Mouse (Mus musculus) c-Kit-positive CD71-positive TER-119-negative erythroid progenitor cells, embryonic 14.5 days (primary cell): ENCODE measurements around the gene Ski.

Experiments
- DNase-seq: peaks from one replicate; pipeline ENCODE4 v3.0.0-alpha.2; 2013; ENCODE audit warnings: low read depth

Ski gene

DNA sequence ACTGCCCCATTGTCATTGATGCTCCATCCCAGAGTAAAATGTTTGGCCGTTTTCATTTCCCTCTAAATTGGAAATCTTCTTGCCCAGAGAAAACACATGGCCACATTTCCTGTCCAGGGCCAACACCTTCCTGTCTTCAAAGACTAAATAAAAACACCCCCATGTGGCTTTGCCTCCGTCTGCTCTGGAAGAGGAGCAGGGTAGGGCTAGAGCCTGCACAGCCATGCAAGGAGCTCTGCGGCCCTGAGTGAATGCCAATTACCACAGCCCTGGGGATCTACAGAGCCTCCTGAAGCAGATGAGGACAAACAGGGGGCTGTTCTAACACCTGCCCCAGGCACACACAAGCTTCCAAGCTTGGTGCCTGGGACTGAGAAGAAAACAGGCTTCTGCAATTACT lies 46.2 kb downstream of the Ski start:
- DNase-seq, result no peak

DNA sequence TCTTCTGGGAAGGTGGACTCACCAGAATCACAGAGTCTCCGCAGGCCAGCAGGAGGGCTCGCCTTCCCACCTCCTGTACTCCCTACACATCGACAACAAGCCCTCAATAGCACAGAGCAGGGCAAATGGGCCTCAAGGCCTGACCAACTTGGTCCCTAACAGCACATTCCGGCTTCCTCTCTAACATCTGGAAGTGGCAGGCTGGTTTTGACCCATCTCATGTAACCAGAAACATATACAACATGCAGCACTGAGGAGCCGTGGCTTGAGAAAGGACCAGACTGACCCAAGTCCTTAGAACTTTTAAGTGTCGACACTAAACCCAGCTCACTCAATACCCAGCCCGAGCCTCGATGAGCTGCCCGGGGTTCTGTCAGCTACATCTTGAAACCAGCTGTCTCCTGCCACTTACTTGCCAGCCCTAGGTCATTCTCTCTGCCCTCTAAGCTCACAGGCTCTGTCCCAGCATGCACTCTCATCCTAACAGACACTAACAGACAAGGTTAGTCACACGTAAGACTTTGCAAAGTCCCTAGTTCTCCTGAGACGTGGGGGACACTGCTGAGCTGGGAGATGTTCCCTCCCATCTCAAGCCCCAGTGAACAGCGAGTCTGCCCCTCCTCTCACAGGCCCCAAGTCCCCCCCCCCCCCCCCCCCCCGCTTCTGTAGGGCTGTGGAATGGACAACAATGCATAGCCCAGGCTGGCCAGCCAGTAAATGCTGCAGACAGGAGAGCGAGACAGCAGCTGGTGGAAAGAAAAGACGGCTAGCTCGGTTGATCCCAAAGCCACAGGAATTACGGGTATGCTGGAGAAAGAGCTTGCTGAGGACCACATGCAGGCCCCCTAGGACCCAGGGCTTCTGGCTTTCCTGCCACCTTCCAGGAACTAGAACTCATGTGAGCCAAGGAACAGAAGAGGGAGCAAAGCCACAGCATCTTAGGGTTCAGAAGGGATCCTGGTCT lies 48.3 kb downstream of the Ski start:
- DNase-seq, result no peak

DNA sequence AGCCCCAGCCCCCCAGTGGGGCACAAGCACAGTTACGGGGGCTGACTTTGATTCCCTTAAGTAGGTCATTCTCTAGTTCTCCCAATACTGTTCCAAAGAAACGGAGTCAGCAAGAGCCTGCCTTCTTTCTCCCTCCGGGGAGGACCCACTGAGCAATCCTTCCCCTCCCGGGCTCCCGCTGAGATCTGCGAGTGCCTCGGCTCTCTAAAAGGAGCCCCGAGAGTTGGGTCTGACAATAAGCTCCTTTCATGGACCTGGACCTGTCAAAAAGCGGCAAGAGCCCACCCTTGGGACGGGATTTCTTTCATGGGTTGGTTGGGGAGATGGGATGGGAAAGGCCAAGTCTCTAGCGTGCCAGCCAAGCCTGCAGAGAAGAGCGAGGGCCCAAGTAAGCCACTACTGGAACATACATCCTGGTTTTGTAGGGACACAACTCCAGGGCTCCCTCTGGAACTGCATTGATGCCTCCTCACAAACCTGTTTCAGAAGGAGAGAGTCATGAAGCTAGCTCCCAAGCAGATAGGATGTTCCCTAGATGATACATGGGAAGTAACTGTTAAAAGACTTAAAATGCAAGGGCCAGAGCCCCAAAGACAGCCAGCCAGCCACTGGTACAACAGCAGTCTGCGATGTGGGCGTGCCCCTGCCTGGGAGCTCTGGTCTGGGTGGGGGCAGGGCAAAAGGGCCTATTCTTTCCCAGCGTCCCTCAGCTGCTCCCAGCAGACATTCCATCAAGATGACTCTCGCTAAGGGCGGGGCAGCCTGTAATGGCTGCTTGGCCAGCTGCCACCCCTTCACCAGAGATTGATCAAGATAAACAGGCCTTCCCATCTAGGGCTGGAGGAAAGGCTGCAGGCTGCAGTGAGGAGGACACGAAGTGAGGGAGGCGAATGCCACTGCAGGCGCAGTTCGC lies 49.2 kb downstream of the Ski start:
- DNase-seq, result peak; percentile 23

DNA sequence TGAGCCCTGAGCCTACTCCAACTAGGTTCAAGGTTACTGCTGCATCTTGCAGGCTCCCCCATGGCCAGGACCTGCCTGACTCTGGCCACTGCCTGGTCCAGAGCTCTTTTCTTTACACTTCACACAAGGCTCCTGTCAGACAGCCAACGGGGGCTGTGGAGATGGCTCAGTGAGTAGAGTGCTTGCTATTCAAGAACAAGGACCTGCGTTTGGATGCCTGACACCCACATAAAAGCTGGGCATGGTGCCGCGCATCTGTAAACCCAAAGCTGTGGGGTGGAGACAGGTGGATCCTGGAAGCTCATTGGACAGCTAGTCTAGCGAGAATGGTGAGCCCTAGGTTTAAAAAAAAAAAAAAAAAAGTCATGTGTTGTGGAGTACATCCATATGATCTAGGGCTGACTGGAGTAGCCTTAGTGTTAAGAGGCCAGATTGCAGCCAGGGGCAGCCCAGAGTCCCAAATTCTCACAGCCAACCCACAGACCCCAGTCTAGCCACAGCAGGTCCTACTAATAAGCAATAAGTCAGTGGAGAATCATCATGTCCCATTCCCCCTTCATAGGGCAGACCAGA lies 50.3 kb downstream of the Ski start:
- no peak for DNase-seq

DNA sequence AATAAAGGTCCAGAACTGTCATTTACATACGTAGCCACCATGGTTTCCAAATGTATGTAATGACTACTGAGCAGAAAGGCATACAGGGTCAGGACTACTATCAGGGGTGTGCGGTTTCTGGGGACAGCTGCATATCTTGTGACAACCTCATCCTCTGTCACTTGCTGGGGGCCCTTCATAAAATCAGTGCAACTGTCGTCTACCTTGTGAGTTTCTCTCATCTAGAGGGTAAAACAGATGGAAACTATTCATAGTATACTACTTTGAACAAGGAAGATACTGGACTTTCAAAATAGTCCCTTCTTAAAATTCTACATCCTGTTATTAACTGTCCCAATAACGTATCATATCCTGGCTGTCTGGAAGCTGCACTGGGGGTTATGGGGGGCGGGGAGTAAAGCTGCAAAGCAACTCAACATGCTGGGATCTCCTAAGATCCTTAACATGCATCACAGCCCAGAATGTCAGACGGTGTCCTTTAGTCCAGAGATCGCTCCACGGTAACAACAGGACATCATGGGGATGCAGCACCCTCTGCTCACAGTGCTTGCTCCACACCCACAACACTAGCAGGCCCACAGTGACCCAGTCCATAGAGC lies 51.7 kb downstream of the Ski start:
- no peak for DNase-seq

DNA sequence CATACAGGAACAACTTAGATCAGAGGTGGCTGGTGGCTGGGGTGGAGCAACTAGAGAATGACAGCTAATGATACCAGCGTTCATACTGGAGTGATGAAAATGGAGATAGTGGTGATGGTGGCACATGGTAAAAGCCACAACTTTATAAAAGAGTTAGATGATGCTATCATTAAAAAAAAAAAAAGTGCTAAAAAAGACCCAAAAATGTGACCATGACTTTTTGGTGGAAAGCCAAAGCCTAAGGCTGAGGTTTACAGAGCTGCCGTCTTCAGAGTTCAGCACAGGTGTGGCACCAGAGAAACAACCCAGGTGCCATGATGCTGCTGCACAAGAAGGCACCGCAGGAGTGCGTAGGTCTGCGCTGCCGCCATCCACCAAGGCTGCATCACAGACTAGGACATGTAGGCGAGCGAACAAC lies 53.5 kb downstream of the Ski start:
- no peak for DNase-seq

DNA sequence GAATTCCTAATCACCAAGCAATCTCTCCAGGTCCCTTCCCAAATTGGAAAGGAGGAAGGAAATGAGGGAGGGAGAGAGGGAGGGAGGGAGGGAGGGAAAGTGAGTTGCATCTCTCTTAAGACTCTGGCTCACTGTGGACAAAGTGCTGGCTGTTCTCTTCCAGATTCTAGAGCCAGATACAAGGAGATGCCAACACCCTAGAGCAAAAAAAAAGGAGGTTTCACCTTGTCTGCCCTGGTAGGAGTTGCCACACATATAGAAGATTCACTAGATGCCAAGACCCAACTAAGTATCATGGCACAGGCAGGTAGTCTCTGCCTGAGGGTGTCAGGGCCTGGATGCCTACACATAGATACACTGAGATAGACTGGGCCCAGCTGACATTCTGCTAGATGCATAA lies 56.5 kb downstream of the Ski start:
- DNase-seq, result no peak

DNA sequence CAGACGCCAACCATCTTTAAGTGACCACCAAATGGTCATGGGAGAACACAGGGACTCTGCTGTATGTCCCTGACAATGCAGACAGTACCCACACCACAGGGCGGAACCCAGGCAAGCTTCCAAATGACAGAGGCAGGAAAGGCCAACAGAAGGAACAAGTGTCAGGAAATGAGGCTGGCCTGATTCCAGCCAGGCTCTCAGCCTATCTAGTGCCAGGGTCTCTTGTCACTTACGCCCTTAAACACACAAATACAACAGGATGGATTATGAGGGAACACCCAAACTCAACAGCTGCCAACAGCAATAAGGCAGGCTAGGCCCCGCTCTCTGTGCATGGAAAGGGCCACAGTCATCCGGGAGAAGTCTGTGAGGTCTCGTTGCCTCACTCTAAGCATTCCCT lies 57.8 kb downstream of the Ski start:
- no peak for DNase-seq

DNA sequence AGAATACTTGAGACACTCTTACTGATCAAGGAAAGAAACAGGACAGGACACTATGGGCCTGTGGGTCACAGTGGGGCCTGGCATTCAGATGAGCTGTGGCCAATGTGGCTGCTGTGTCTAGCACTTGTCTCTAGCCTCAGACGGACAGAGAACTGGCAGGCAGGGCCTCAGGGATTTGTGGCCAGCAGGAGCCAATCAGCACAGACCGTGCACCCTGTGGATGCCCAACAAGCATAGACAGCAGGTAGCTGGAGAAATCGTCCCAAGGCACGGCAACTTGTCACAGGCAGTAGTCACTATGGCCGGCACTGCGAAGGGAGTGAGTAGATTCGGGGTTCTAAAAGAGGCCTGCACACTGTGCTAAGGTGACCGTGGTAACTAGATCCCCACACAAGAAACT lies 58.7 kb downstream of the Ski start:
- no peak for DNase-seq

DNA sequence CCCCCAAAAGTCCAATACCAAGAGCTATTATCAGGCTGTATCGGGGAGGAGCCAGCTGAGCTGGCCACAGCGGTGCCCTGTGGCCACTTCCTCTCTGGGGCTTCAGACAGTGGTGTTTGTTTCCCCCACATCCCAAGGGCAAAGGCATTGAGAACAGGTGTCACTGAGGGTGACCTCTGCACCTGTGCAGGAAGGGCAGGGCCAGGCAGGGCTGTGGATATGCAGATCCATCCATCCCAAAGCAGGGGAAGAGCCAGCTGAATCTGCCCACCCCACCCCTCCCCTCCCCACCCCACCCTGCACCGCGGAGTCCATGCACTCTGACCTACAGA lies 59.1 kb downstream of the Ski start:
- DNase-seq, result no peak

DNA sequence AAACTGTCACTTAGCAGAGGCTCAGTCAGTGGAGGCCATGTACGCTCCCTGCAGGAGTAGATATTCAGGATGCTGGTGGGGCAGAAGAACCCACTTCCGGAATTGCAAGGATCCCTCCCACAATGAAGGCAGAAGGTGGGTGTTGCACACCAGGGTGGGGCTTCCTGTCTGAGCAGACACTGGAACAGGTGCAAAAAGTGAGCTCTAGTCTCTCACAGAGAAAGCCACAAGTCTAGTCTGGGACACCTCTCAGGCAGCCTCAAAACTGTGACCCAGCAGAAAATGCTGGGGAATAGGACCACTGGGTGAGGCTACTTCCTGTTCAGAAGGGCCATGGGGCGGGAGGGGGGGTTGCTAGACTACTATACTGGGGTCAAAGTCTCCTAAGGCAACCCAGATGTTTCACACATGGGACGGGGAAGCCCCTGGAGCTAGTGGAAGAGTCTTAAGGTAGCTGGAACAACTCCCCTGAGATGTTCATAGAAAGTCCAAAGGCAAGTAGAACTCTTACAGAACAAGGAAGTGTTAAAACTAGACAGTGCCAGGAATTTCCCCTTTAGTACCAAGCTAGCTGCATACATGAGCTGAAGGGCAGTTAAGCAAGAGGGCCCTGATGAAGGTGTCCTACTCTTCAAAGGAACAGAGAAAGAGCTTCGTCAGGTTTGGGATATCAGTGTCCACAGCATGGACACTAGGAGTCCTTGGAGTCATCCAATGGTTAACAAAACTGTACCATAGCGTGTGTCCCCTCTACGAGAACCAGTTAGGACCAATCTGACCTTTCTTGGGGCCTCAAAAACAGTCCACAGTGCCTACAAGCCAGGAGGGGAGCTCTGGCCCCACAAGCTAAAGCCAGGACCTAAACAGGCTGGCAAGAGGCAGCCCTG lies 59.7 kb downstream of the Ski start:
- DNase-seq, result no peak

DNA sequence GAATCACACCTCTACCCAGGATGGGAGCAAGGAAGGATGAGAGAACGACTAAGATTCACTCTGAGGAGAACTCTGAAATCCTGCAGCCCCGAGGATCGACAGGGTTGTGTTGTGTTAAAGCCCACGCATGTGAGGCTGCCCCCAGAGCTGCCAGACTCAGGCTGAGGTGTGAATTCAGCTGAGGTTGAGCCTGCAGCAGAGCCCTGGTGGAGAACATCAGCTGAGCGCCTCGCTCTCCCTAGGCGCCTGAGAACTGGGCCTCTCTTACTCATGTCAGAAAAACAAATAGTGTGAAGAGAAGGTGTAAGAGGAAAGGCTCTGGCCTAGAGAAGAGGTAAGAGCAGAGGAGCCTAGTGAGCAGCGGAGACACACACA lies 63.9 kb downstream of the Ski start:
- no peak for DNase-seq

DNA sequence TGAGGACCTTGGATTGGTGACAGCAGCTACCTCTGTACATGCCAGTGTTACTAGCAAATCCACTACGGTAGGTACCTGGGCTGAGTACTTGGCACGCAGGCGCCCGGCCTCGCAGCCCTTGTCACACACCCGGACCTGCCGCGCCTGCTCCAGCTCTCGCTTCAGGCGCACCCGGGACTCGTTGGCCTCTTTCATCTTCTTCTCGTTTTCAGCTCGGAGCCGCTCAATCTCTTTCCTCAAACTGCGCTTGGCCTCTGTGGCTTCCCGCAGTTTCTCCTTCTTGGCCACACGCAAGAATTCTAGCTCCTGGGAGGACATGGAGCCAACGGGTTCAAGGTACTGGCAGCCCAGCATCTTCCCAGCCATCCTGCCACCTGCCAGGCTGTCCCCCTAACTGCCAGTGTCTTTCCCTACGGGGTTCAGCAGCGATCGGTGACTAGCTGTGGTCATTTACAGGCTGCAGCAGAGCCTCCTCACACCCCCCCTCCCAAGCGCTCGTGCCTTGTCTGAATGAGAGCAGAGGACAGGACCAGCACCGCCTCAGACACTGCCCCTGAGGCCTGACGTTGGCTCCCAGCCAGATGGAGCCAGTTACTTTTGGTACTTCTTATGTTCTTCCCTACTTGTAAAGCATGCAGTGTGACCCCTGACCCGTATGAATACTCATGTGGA lies 64.4 kb downstream of the Ski start:
- DNase-seq, result no peak

DNA sequence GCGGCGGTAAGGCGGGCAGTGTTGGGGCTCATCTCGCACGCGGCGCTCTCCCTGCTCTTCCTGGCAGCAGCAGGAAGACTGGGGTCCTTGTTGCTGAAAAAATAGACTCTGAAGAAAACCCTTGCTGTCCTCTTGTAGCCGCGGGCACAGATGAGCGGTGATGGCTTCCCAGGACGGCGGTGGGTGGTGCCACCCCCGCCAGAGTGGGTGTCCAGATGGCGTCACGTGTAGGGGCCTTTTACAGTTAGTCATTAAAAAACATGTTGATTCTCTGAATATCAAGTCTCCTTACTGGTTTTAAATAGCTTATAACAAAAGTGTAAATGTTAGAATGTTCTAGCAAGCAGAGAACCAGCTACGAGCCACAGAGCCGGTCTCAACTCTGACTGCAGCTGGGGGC lies 65.7 kb downstream of the Ski start:
- DNase-seq, result no peak

DNA sequence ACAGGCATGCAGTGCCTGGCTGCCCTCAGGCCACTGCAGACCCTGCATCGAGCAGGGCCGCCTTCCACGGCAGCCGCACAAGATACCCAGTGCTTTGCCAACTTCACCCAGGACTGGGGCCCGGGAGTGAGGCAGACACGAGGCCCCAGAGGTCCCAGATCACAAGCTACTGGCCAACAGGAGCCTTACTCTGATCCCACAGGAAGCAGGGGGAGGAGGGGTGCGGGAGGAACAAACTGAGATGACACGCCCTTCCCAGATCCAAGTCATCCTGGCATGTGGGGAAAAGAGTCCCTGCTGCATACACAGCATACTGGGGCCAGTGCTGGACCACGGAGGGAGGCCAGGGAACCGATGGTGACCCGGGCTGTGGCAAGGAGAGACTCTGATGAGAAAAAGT lies 67.4 kb downstream of the Ski start:
- no peak for DNase-seq

DNA sequence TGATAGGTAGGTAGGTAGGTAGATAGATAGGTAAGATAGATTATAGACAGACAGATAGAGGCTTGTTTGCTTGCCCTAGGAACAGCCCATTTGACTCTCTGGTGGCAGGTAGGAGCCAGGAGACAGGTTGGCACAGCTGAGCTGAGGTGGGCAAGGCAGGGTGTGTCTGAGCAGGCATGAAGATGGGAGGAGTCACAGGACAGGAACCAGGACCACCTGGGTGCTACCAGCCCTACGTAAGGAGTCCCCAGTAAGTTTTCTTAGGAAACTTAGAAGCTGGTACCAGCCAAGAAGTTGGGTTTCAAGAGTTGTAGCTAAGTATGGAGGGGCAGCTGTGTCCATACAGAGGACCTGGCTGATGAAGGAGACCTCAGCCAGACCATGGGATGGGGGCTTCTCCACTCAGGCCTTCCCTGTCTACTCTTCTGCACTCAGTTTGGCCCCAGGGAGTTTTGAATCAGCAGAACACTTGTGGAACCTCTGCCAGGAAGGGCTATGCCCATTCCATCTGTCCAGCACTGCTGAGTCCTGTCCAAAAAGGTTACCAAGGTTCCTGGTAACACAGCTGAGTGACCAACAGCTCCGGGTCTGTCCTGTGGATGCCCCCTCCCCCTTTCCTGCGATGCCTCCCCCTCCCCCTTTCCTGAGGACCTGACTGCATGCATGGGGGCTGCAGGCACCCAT lies 68.9 kb downstream of the Ski start:
- DNase-seq, result no peak

DNA sequence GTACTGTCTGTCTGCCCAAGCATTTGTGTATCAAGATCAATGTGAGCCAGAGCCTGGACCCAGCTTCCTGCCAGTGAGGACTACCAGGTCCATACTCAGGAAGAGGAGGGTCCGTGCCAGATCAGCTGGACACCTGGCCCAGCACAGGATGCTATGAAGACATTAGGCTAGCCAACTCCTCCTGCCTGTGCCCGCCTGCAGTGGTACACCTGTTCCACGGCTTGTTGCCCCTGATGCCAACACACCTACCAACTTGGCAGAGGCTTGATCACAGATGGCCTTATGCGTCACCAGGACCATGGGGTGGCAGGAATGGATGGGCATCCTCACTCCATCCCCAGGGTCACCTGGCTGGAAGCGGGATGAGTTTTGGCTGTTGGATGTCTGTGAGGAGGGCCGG lies 69.9 kb downstream of the Ski start:
- no peak for DNase-seq

DNA sequence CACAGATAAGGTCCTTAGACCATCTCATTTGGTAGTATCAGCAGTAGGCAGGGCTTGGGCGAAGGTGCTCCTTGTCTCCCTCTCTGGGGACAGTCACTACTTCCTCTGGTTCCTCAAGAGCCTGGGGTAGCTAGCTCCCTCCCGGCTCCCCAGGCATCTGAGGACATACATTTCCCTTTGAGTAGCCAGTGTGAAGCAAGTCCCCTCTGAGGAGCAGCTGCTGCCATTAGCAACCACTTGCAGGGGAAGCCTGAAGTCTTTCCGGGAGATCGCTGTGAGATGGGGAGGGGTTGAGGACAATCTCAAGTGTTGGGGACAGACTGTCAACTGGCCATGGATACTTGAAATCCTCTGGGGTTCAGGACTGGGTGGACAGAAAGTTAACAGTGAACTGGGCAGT lies 70.5 kb downstream of the Ski start:
- no peak for DNase-seq

DNA sequence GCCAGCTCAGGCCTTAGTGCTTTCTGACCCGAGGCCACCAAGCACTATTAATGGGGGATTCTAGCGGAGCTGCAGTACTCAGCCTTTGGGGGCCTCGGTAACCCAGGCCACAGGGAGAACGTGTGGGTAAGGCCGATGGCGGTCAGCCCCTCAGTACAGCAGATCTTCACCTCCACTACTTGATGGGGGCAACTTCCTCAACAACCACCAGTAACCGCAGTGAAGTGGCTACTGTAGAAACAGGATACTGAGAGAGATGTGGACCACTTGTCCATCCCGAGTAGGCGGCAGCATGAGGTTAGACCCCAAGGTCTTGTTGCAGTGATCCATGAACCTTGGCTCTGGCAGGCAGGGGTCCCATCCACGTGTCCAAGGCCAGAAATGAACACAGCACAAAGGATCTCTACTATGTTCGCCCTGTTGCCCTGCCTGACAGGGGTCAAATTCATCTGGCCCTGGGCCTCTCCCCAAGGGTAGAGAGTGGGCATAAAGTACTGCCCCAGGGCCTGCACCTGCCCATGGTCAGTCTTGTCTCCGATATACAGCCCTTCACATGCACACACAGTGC lies 71.1 kb downstream of the Ski start:
- no peak for DNase-seq
